Mouse (Mus musculus) heart, adult 11 months (tissue): Measurements from ENCODE around the gene Pamr1.

Experiments
- DNase-seq: peaks from one replicate; pipeline ENCODE4 v3.0.0; 2022

Gene Pamr1

GRCm38 (mm10) chr2:102598911-102599721, 49.3 kb downstream of the Pamr1 start:
- DNase-seq: peak; percentile 73

GRCm38 (mm10) chr2:102600516-102600915, 50.7 kb downstream of the Pamr1 start:
- peak; percentile 71 for DNase-seq

- DNase-seq: peak; percentile 18
Observed at GRCm38 (mm10) chr2:102610485-102610884, 60.7 kb downstream of the Pamr1 start.

- peak; percentile 64 for DNase-seq
Observed at GRCm38 (mm10) chr2:102616637-102617036, 66.8 kb downstream of the Pamr1 start.

- DNase-seq: peak; percentile 85
Observed at GRCm38 (mm10) chr2:102620744-102621429, 71.1 kb downstream of the Pamr1 start.

GRCm38 (mm10) chr2:102622176-102622575, 72.4 kb downstream of the Pamr1 start:
- peak; percentile 57 for DNase-seq

- no peak for DNase-seq
Observed at GRCm38 (mm10) chr2:102622943-102623342, 73.1 kb downstream of the Pamr1 start.

GRCm38 (mm10) chr2:102624538-102624937, 74.7 kb downstream of the Pamr1 start:
- peak; percentile 48 for DNase-seq

- DNase-seq: peak; percentile 29
Observed at GRCm38 (mm10) chr2:102632361-102632760, 82.5 kb downstream of the Pamr1 start.

- no peak for DNase-seq
Observed at GRCm38 (mm10) chr2:102634010-102634409, 84.2 kb downstream of the Pamr1 start.

GRCm38 (mm10) chr2:102635523-102636060, 85.8 kb downstream of the Pamr1 start:
- peak; percentile 88 for DNase-seq

GRCm38 (mm10) chr2:102636116-102636600, 86.3 kb downstream of the Pamr1 start:
- peak; percentile 85 for DNase-seq

- DNase-seq: peak; percentile 76
Observed at GRCm38 (mm10) chr2:102638140-102638539, 88.3 kb downstream of the Pamr1 start.

- no peak for DNase-seq
Observed at GRCm38 (mm10) chr2:102638690-102639089, 88.9 kb downstream of the Pamr1 start.

- DNase-seq: peak; percentile 75
Observed at GRCm38 (mm10) chr2:102648845-102649500, 99.2 kb downstream of the Pamr1 start.

- DNase-seq: no peak
Observed at GRCm38 (mm10) chr2:102650322-102650721, 100.5 kb downstream of the Pamr1 start.

- peak; percentile 61 for DNase-seq
Observed at GRCm38 (mm10) chr2:102655966-102656725, 106.3 kb downstream of the Pamr1 start.

- DNase-seq: peak; percentile 61
Observed at GRCm38 (mm10) chr2:102657726-102658125, 107.9 kb downstream of the Pamr1 start.

GRCm38 (mm10) chr2:102658163-102658660, 108.4 kb downstream of the Pamr1 start, which contains the start of gene Slc1a2:
TSS of gene Slc1a2 (plus strand) at chr2:102658659.
- DNase-seq: peak; percentile 68

- peak; percentile 89 for DNase-seq
Observed at GRCm38 (mm10) chr2:102658661-102659520, 109.1 kb downstream of the Pamr1 start.

GRCm38 (mm10) chr2:102659521-102659830, 109.7 kb downstream of the Pamr1 start:
- peak; percentile 77 for DNase-seq
